Mouse (Mus musculus): ENCODE data around the gene Pgghg. TPM values are rescaled to one million over a fixed set of nuclear protein-coding genes. Genes with fewer than 3 reads are reported as not detected.

The Pgghg gene
- polyA plus RNA-seq, 1 experiment from 2014 or later: 8.2 TPM

- peaks cover 1% of the 10 kb centered on the region; the same call in 1 of the 2 replicates for H3K27me3 ChIP-seq
- H3K4me1 ChIP-seq (replicated peaks): peaks cover 5% of the 10 kb centered on the region
- H3K4me2 ChIP-seq: peak overlapping the region; percentile 72
- H3K36me3 ChIP-seq: no peaks in the 10 kb centered on the region
- peak; percentile 60 for ATAC-seq (ENCODE audit: low read depth)
- H3K27ac ChIP-seq (replicated peaks): no peak overlapping the region
- WGBS: 2% methylated on average over 19 of the region's 19 CpGs
- no peaks in the 10 kb centered on the region for H3K9me3 ChIP-seq
- peak overlapping the region; percentile 36 for H3K4me3 ChIP-seq
- H3K9ac ChIP-seq: peak overlapping the region; percentile 56
Measured at GRCm38 (mm10) chr7:140908634-140909107, 32.5 kb upstream of the Pgghg start.

GRCm38 (mm10) chr7:140912293-140912692, 28.9 kb upstream of the Pgghg start:
- no peak for ATAC-seq (ENCODE audit: low read depth)
- no peaks in the 10 kb centered on the region for H3K9me3 ChIP-seq
- H3K4me2 ChIP-seq: no peak overlapping the region
- 77% methylated on average over 3 of the region's 3 CpGs for WGBS
- H3K27me3 ChIP-seq: peaks cover 6% of the 10 kb centered on the region; the same call in 1 of the 2 replicates
- no peak overlapping the region for H3K4me3 ChIP-seq
- no peak overlapping the region for H3K9ac ChIP-seq
- H3K27ac ChIP-seq (replicated peaks): no peak overlapping the region
- peaks cover 5% of the 10 kb centered on the region for H3K4me1 ChIP-seq (replicated peaks)
- H3K36me3 ChIP-seq: no peaks in the 10 kb centered on the region

GRCm38 (mm10) chr7:140912846-140913482, 28.2 kb upstream of the Pgghg start:
- 52% methylated on average over 5 of the region's 5 CpGs for WGBS
- no peaks in the 10 kb centered on the region for H3K36me3 ChIP-seq
- no peak overlapping the region for H3K4me3 ChIP-seq
- no peak overlapping the region for H3K4me2 ChIP-seq
- ATAC-seq (ENCODE audit: low read depth): no peak
- H3K27ac ChIP-seq (replicated peaks): no peak overlapping the region
- peaks cover 8% of the 10 kb centered on the region for H3K27me3 ChIP-seq
- no peaks in the 10 kb centered on the region for H3K9me3 ChIP-seq
- peaks cover 5% of the 10 kb centered on the region for H3K4me1 ChIP-seq (replicated peaks)
- no peak overlapping the region for H3K9ac ChIP-seq

- ATAC-seq (ENCODE audit: low read depth): no peak
- no peak overlapping the region for H3K9ac ChIP-seq
- H3K27me3 ChIP-seq: peaks cover 16% of the 10 kb centered on the region
- no peak overlapping the region for H3K4me3 ChIP-seq
- no peaks in the 10 kb centered on the region; the same call in 1 of the 2 replicates for H3K4me1 ChIP-seq (replicated peaks)
- no peak overlapping the region for H3K4me2 ChIP-seq
- no peak overlapping the region for H3K27ac ChIP-seq (replicated peaks)
- no peaks in the 10 kb centered on the region for H3K36me3 ChIP-seq
- whole genome bisulfite sequencing: 89% methylated on average over 8 of the region's 8 CpGs
- H3K9me3 ChIP-seq: no peaks in the 10 kb centered on the region
Measured at GRCm38 (mm10) chr7:140914031-140914690, 27.0 kb upstream of the Pgghg start.

DNA sequence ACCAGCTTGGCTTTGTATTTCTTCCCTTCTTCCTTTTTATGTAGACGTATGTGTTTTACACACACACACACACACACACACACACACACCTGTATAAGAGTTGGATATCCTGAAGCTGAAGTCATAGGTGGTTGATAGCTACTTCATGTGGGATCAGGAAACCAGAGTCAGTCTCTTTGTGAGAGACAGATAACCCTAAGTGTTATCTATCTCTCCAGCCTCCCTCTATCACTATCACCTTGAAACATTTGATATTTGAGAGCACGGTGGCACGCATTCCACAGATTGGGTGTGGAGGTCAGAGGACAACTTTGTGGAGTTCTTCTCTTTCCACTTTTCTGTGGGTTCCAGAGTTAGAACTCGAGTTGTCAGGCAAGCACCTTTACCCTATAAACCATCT, 21.3 kb upstream of the Pgghg start:
- H3K27ac ChIP-seq (replicated peaks): no peak overlapping the region
- 78% methylated on average over 4 of the region's 4 CpGs for WGBS
- peaks cover 20% of the 10 kb centered on the region for H3K4me1 ChIP-seq (replicated peaks)
- H3K27me3 ChIP-seq: peaks cover 68% of the 10 kb centered on the region
- H3K36me3 ChIP-seq: no peaks in the 10 kb centered on the region
- ATAC-seq (ENCODE audit: low read depth): no peak
- no peak overlapping the region for H3K9ac ChIP-seq
- H3K4me3 ChIP-seq: no peak overlapping the region
- no peaks in the 10 kb centered on the region for H3K9me3 ChIP-seq
- H3K4me2 ChIP-seq: no peak overlapping the region

DNA sequence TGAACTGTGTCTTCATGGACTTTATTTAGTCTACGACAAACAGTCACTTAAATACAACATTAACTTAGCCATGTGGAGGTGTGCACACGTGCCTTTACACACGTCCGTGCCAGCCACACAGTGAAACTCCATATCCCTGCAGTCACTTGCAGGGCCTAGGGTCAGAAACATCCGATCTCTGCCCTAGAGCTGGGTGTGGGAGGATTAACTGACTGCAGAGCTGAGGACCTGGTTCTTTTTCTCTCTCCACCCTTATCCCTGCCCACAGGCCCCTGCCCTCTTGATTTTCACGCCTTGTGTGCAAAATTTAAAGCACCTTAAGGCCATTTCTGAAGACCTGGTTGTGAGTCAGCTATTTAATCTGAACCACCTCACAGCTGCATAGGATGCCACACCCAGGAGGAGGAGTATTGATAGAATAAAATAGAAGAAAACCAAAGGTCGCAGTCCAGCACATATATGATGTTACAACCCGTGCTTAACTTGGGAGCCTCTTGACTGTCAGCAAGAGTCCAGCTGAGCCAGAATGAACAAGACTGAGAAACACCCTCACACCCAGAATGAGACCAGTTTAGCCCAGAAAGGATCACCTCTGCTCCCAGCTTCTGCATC, 20.7 kb upstream of the Pgghg start, which contains the start of gene Nlrp6:
TSS of gene Nlrp6 (plus strand) at position 485 of the 612 bp plus-strand sequence.
- Histone ChIP-seq H3K36me3 (no peaks in the 10 kb centered on the region), H3K9ac (no peak within 1 kb of the TSS), H3K4me3 (no peak within 1 kb of the TSS), H3K9me3 (no peaks in the 10 kb centered on the region), H3K27ac (replicated peaks) (no peak within 1 kb of the TSS), H3K4me2 (peak within 1 kb of the TSS; percentile 85; the same call in 1 of the 2 replicates), H3K27me3 (peaks cover 74% of the 10 kb centered on the region), H3K4me1 (replicated peaks) (peaks cover 20% of the 10 kb centered on the region)
- no peak for ATAC-seq (ENCODE audit: low read depth)
- WGBS: 85% methylated on average over 8 of the region's 8 CpGs

DNA sequence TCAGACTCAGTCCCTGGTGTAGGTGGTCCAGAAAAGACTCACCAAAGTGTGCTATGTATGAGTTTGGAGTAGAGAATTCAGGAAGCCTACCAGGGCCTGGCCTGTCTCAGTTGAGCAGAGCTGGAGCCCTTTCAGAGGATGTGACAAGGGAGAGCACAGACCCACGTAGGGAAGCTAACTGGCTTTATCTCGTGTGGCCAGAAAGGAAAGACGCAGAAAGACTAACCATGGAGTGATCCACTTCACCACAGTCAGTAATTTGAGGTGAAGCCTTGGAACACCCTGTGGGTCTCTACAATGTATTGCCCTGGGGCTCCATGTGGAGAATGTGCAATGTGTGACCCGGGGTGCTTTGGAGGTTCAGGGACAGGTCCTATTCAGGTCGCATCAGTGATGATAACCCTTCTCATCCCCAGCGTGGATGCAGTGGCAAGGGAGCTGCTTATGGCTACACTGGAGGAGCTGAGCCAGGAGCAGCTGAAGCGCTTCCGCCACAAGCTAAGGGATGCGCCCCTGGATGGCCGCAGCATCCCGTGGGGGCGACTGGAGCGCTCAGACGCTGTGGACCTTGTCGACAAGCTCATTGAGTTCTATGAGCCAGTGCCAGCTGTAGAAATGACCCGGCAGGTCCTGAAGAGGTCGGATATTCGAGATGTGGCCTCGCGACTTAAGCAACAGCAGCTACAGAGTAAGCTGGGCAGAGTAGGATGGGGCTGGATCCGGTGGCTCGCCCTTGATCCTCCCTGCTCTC, 19.8 kb upstream of the Pgghg start:
- H3K9me3 ChIP-seq: no peaks in the 10 kb centered on the region
- peaks cover 80% of the 10 kb centered on the region for H3K27me3 ChIP-seq
- H3K27ac ChIP-seq (replicated peaks): no peak overlapping the region
- H3K4me2 ChIP-seq: peak overlapping the region; percentile 85; the same call in 1 of the 2 replicates
- peak overlapping the region; percentile 43; the same call in 1 of the 2 replicates for H3K4me3 ChIP-seq
- 30% methylated on average over 22 of the region's 22 CpGs for WGBS
- H3K4me1 ChIP-seq (replicated peaks): peaks cover 20% of the 10 kb centered on the region
- H3K9ac ChIP-seq: no peak overlapping the region
- no peak for ATAC-seq (ENCODE audit: low read depth)
- H3K36me3 ChIP-seq: no peaks in the 10 kb centered on the region

GRCm38 (mm10) chr7:140922398-140923069, 18.7 kb upstream of the Pgghg start:
- peak; percentile 71; the same call in 1 of the 2 replicates for ATAC-seq (ENCODE audit: low read depth)
- Histone ChIP-seq H3K4me2 (peak overlapping the region; percentile 85), H3K36me3 (no peaks in the 10 kb centered on the region), H3K9ac (peak overlapping the region; percentile 58), H3K4me1 (replicated peaks) (peaks cover 20% of the 10 kb centered on the region), H3K4me3 (peak overlapping the region; percentile 43), H3K27ac (replicated peaks) (no peak overlapping the region), H3K9me3 (no peaks in the 10 kb centered on the region), H3K27me3 (peaks cover 80% of the 10 kb centered on the region)
- under 1% methylated on average over 49 of the region's 49 CpGs for WGBS

DNA sequence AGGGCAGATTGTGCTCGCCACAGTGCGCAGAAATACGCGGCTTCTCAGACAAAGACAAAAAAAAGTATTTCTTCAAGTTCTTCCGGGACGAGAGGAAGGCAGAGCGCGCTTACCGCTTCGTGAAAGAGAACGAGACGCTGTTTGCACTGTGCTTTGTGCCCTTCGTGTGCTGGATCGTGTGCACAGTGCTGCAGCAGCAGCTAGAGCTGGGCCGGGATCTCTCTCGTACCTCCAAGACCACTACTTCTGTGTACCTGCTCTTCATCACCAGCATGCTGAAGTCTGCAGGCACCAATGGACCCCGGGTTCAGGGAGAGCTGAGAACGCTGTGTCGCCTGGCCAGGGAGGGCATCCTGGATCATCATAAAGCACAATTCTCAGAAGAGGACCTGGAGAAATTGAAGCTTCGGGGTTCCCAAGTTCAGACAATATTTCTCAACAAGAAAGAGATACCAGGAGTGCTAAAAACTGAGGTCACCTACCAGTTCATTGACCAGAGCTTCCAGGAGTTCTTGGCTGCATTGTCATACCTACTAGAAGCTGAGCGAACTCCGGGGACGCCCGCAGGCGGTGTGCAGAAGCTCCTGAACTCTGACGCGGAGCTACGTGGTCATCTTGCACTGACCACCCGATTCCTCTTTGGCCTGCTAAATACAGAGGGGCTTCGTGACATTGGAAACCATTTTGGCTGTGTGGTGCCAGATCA, 18.0 kb upstream of the Pgghg start:
- H3K27me3 ChIP-seq: peaks cover 76% of the 10 kb centered on the region
- WGBS: 22% methylated on average over 30 of the region's 30 CpGs
- H3K9ac ChIP-seq: peak overlapping the region; percentile 58
- H3K27ac ChIP-seq (replicated peaks): no peak overlapping the region
- H3K4me1 ChIP-seq (replicated peaks): peaks cover 20% of the 10 kb centered on the region
- H3K4me3 ChIP-seq: peak overlapping the region; percentile 43
- no peaks in the 10 kb centered on the region for H3K36me3 ChIP-seq
- peak overlapping the region; percentile 85 for H3K4me2 ChIP-seq
- H3K9me3 ChIP-seq: no peaks in the 10 kb centered on the region
- peak; percentile 40; the same call in 1 of the 2 replicates for ATAC-seq (ENCODE audit: low read depth)

GRCm38 (mm10) chr7:140927181-140927580, 14.0 kb upstream of the Pgghg start:
- H3K4me3 ChIP-seq: no peak overlapping the region
- H3K9me3 ChIP-seq: no peaks in the 10 kb centered on the region
- H3K4me2 ChIP-seq: no peak overlapping the region
- peaks cover 40% of the 10 kb centered on the region for H3K27me3 ChIP-seq
- WGBS: 90% methylated on average over 6 of the region's 6 CpGs
- no peaks in the 10 kb centered on the region for H3K36me3 ChIP-seq
- no peak overlapping the region for H3K27ac ChIP-seq (replicated peaks)
- ATAC-seq (ENCODE audit: low read depth): no peak
- no peak overlapping the region for H3K9ac ChIP-seq
- peaks cover 14% of the 10 kb centered on the region for H3K4me1 ChIP-seq (replicated peaks)

- H3K4me3 ChIP-seq: no peak overlapping the region
- no peak overlapping the region for H3K9ac ChIP-seq
- H3K4me2 ChIP-seq: no peak overlapping the region
- H3K9me3 ChIP-seq: no peaks in the 10 kb centered on the region
- H3K4me1 ChIP-seq (replicated peaks): peaks cover 30% of the 10 kb centered on the region
- H3K27me3 ChIP-seq: 0 out of 2 replicates have a peak, but pooled peaks cover 11% of the 10 kb centered on the region
- no peaks in the 10 kb centered on the region for H3K36me3 ChIP-seq
- H3K27ac ChIP-seq (replicated peaks): no peak overlapping the region
- WGBS: 32% methylated on average over 3 of the region's 3 CpGs
- ATAC-seq (ENCODE audit: low read depth): no peak
Measured at GRCm38 (mm10) chr7:140938436-140938835, 2.8 kb upstream of the Pgghg start.
